Mouse (Mus musculus) lung, embryonic 14.5 days (tissue): Measurements from ENCODE around the gene Nek9. TPM values are rescaled to one million over a fixed set of nuclear protein-coding genes. Genes with fewer than 3 reads are reported as not detected.

Experiments
- ATAC-seq: fragments of 200-750 bp; cut with Nextera tagmentation; 2 replicates; pipeline ENCODE4 v1.8.0; 2017; ENCODE audit warnings: mild to moderate bottlenecking, moderate TSS enrichment, moderate library complexity; ENCODE audit not compliant: insufficient read depth
- DNase-seq: peaks from one replicate; pipeline ENCODE4 v3.0.0-alpha.2; 2015
- H3K27ac ChIP-seq: fragments of 300-500 bp; sonication (generic); 2 replicates; pipeline ENCODE4 v1.5.1; 2014; ENCODE audit warnings: low read depth, mild to moderate bottlenecking, moderate library complexity
- H3K27me3 ChIP-seq: fragments of 300-500 bp; sonication (generic); 2 replicates; pipeline ENCODE4 v1.6.1; 2014; ENCODE audit warnings: low read length, control low read depth; ENCODE audit not compliant: insufficient read depth
- H3K36me3 ChIP-seq: fragments of 300-500 bp; sonication (generic); 2 replicates; pipeline ENCODE4 v1.6.1; 2014; ENCODE audit warnings: control low read depth; ENCODE audit not compliant: insufficient read depth
- H3K4me1 ChIP-seq: fragments of 300-500 bp; sonication (generic); 2 replicates; pipeline ENCODE4 v1.6.1; 2014; ENCODE audit warnings: antibody characterized with exemption, control low read depth; ENCODE audit not compliant: insufficient read depth
- H3K4me2 ChIP-seq: fragments of 300-500 bp; sonication (generic); 2 replicates; pipeline ENCODE4 v1.6.1; 2014; ENCODE audit warnings: mild to moderate bottlenecking
- H3K4me3 ChIP-seq: fragments of 300-500 bp; sonication (generic); 2 replicates; pipeline ENCODE4 v1.5.1; 2014; ENCODE audit warnings: low read depth, low read length
- H3K9ac ChIP-seq: fragments of 300-500 bp; sonication (generic); 2 replicates; pipeline ENCODE4 v1.6.1; 2014
- H3K9me3 ChIP-seq: fragments of 300-500 bp; sonication (generic); 2 replicates; pipeline ENCODE4 v1.6.1; 2016; ENCODE audit warnings: low read depth, low read length, control low read depth
- CTCF ChIP-seq: IDR thresholded peaks from 2 replicates; pipeline ENCODE4 v1.5.1; 2016; ENCODE audit warnings: antibody characterized with exemption, low read depth
- WGBS: fragments of 180-500 bp; shearing (Covaris S2); extraction: QIAGEN DNeasy Blood & Tissue Kit; methylation state at CpG from one replicate; pipeline ENCODE4 v1.1.7; 2014; 5-methylcytosine and 5-hydroxymethylcytosine counted together
- polyA plus RNA-seq: library from polyadenylated mRNA; unstranded; fragments of >200 nt; fragmentation: Nextera tagmentation; extraction: Ambion mirVana; gene quantifications from 2 replicates; pipeline ENCODE4 v1.2.1, GENCODE M21; 2014

The Nek9 gene
- polyA plus RNA-seq, 1 experiment from 2014 or later, result 18.2 TPM

DNA sequence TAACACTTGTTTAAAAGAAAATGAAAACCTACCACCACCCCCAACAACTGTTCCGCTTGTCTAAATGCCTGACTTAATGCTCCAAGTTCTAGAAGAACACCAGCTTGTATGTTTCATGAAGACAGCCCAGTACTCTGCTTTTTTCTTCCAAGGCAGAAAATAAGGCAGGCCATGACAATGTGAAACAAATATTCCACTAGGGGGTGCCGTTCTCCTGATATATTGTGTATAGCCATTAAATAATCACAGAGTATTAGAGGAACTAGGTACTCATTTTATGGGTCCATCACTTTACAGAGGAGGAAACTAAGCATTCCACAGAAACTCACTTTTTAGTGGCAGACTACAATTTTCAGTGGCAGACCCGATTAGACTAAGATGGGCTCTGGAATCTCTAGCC lies 7.2 kb upstream of the Nek9 start:
- WGBS, result 48% methylated on average over 3 of the region's 3 CpGs

DNA sequence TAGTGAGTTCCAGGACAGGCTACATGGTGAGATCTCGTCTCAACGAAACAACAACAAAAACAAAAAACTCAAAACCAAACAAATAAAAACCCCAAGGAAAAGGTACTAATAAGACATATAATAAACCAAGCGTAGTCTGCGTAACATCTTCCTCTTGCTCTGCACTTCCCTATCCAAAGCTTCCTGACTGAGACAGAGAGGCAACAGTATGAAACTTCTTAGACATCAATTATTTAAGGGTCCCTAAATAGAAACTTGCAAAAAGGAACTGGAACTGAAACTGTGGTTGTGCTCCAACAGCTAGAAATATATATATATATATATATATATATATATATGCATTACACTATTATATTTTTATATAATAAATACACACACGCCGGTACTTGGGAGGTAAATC lies 6.4 kb upstream of the Nek9 start:
- ATAC-seq, result no peak
- no peaks in the 10 kb centered on the region for H3K9me3 ChIP-seq
- no peak overlapping the region for H3K4me3 ChIP-seq
- WGBS, result 93% methylated on average over 6 of the region's 6 CpGs
- no peak for DNase-seq
- no peak overlapping the region for H3K4me2 ChIP-seq
- H3K9ac ChIP-seq, result no peak overlapping the region
- no peak overlapping the region for H3K27ac ChIP-seq
- H3K4me1 ChIP-seq, result no peaks in the 10 kb centered on the region
- no peaks in the 10 kb centered on the region for H3K27me3 ChIP-seq
- no peak for TF ChIP-seq CTCF
- H3K36me3 ChIP-seq, result peaks cover 50% of the 10 kb centered on the region

More for the DNA sequence above, 7.2 kb upstream of the Nek9 start:
- no peak overlapping the region for H3K4me3 ChIP-seq
- DNase-seq (peak; percentile 94), ATAC-seq (0 out of 2 replicates have a peak, but pooled peaks have one; percentile 46)
- no peaks in the 10 kb centered on the region for H3K27me3 ChIP-seq
- H3K9ac ChIP-seq, result no peak overlapping the region
- H3K4me2 ChIP-seq, result no peak overlapping the region
- H3K27ac ChIP-seq, result no peak overlapping the region
- no peaks in the 10 kb centered on the region for H3K4me1 ChIP-seq
- peak; percentile 73 for TF ChIP-seq CTCF
- peaks cover 55% of the 10 kb centered on the region for H3K36me3 ChIP-seq
- no peaks in the 10 kb centered on the region for H3K9me3 ChIP-seq

DNA sequence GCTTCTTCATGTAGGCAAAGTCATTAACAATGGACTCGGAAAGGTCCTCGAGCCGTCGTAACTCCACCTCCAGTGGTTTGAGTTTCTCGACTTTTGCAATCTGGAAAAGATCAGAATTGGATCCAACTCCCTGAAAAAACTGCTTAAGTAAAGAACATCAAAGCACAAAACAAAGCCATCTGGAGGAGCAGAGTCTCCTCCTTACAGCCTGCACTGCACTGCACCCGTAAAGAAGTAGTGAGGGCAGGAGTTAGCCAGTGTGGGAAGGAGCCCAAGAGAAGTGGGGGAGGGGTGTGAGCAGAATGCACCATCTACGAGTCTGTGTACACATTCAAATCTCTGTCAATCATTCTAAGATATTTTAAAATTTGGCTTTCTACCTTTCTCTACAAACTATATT lies 5.1 kb upstream of the Nek9 start:
- no peaks in the 10 kb centered on the region for H3K9me3 ChIP-seq
- peaks cover 41% of the 10 kb centered on the region for H3K36me3 ChIP-seq
- DNase-seq (no peak), ATAC-seq (no peak)
- H3K27ac ChIP-seq, result no peak overlapping the region
- H3K27me3 ChIP-seq, result no peaks in the 10 kb centered on the region
- WGBS, result 62% methylated on average over 7 of the region's 7 CpGs
- no peak overlapping the region for H3K4me3 ChIP-seq
- H3K9ac ChIP-seq, result no peak overlapping the region
- no peak overlapping the region for H3K4me2 ChIP-seq
- no peaks in the 10 kb centered on the region for H3K4me1 ChIP-seq
- TF ChIP-seq CTCF, result no peak

DNA sequence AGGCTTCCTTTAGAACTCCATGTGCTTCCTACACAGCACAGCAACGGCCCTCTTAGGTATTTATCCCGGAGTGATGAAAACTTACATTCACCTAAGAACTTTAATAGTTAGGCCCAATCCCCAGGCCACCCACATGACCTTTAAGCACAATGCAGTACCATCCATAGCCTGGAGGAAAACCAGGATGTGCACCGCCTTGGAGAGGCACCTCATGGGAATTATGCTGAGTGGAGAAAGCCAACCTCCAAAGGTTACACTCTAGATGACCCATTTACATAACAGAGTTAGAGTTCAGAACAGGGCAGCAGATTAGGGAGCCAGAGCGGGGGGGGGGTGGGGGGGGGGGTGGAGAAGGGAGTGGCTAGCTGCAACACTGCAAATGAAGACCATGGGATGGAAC lies 3.1 kb upstream of the Nek9 start:
- Histone ChIP-seq H3K27ac (no peak overlapping the region), H3K9ac (no peak overlapping the region), H3K27me3 (no peaks in the 10 kb centered on the region), H3K36me3 (peaks cover 27% of the 10 kb centered on the region), H3K9me3 (no peaks in the 10 kb centered on the region), H3K4me3 (no peak overlapping the region), H3K4me1 (0 out of 2 replicates have a peak, but pooled peaks cover 4% of the 10 kb centered on the region), H3K4me2 (no peak overlapping the region)
- DNase-seq (no peak), ATAC-seq (no peak)
- no peak for TF ChIP-seq CTCF
- 72% methylated on average over 4 of the region's 4 CpGs for WGBS

DNA sequence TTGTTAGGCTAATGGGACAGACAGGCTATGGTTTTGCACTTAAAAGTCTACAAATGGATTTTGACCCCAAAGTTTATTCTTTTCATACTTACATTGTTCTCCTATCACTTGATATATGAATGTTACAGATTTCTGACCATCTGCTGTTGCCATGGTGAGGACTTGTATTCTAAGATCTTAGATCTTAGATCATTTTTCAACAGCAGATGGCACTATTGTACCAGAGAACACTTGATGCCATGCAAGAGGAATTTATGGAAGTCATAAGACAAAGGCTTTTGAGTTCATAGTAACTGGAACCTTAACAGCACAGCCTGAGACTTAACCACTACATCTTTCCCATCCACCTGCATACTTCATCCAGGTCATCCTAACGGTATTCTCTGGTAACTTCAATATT lies 2.0 kb upstream of the Nek9 start:
- H3K9ac ChIP-seq, result no peak overlapping the region
- H3K4me1 ChIP-seq, result 0 out of 2 replicates have a peak, but pooled peaks cover 4% of the 10 kb centered on the region
- ATAC-seq, result no peak
- H3K36me3 ChIP-seq, result peaks cover 30% of the 10 kb centered on the region
- H3K9me3 ChIP-seq, result no peaks in the 10 kb centered on the region
- no peaks in the 10 kb centered on the region for H3K27me3 ChIP-seq
- 48% methylated on average over 1 of the region's 1 CpGs for WGBS
- no peak overlapping the region for H3K27ac ChIP-seq
- H3K4me3 ChIP-seq, result no peak overlapping the region
- no peak overlapping the region for H3K4me2 ChIP-seq
- peak; percentile 67 for TF ChIP-seq CTCF
- peak; percentile 96 for DNase-seq

DNA sequence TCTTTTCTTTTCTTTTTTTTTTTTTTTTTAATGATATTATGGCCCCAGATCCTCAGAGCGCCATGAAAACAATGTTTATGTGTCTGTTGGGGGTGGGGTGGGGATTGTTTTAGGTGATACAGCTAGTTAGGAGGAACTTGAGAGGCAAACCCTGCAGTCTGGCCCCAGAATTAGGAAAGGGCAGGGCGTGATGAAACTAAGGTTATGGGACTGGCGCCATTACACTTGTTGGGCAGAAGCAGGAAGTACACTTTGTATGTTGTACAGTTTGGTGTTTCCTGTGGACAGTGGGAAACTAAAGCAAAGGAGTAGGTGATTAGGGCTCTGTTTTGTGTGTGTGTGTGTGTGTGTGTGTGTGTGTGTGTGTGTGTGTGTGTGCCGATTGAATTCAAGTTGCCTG lies 785 bp upstream of the Nek9 start:
- WGBS, result 39% methylated on average over 4 of the region's 4 CpGs
- no peak overlapping the region for H3K9ac ChIP-seq

DNA sequence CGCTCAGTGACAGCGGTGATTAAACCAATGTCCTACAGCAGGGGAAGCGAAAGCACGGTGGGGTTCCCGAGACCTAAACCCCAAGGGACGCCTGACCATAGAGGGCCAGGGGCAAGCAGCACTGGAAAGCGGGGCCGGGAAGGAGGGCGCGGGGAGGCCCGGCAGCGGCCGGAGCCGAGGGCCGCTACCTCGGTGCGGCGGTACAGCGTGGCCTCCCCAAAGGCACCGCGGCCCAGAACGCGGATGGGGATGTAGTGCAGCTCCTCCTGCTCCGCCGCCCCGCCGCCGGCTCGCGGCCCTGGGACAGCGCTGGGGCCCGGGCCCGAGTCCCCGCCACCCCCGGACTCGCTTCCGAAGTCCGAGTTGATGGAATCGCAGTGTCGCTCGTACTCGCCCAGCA lies 347 bp downstream of the Nek9 start:
- no peak for TF ChIP-seq CTCF
- DNase-seq (peak; percentile 58), ATAC-seq (peak; percentile 65)
- H3K36me3 ChIP-seq, result peaks cover 39% of the 10 kb centered on the region
- H3K27ac ChIP-seq, result peak overlapping the region; percentile 92
- H3K9me3 ChIP-seq, result no peaks in the 10 kb centered on the region
- H3K4me2 ChIP-seq, result peak overlapping the region; percentile 64
- H3K4me3 ChIP-seq, result peak overlapping the region; percentile 96
- 0 out of 2 replicates have a peak, but pooled peaks cover 4% of the 10 kb centered on the region for H3K4me1 ChIP-seq
- under 1% methylated on average over 42 of the region's 42 CpGs for WGBS
- no peaks in the 10 kb centered on the region for H3K27me3 ChIP-seq
- peak overlapping the region; percentile 97 for H3K9ac ChIP-seq

More for the DNA sequence above, 785 bp upstream of the Nek9 start:
- DNase-seq, result peak; percentile 27
- Histone ChIP-seq H3K4me1 (0 out of 2 replicates have a peak, but pooled peaks cover 4% of the 10 kb centered on the region), H3K9me3 (no peaks in the 10 kb centered on the region), H3K4me3 (peak overlapping the region; percentile 96), H3K36me3 (peaks cover 39% of the 10 kb centered on the region), H3K4me2 (peak overlapping the region; percentile 64), H3K27ac (no peak overlapping the region), H3K27me3 (no peaks in the 10 kb centered on the region)
- no peak for TF ChIP-seq CTCF
- no peak for ATAC-seq
